Mouse (Mus musculus) lung, postnatal 0 days (tissue): ENCODE results near the gene Tent5b. TPM values are rescaled to one million over a fixed set of nuclear protein-coding genes. Genes with fewer than 3 reads are reported as not detected.

Source experiments
- ATAC-seq: fragments of 200-750 bp; cut with Nextera tagmentation; 2 replicates; pipeline ENCODE4 v1.8.0; 2017; ENCODE audit warnings: moderate library complexity
- DNase-seq: peaks from one replicate; pipeline ENCODE4 v3.0.0-alpha.2; 2016; ENCODE audit warnings: low spot score
- H3K27ac ChIP-seq: fragments of 300-500 bp; sonication (generic); 2 replicates; pipeline ENCODE4 v1.5.1; 2014; ENCODE audit warnings: antibody characterized with exemption, mild to moderate bottlenecking, low read length, mixed read lengths
- H3K27me3 ChIP-seq: fragments of 300-500 bp; sonication (generic); replicated peaks from 2 replicates; pipeline ENCODE4 v1.6.1; 2014; ENCODE audit warnings: low read length, mixed read lengths; ENCODE audit not compliant: insufficient read depth
- H3K36me3 ChIP-seq: fragments of 300-500 bp; sonication (generic); 2 replicates; pipeline ENCODE4 v1.6.1; 2014; ENCODE audit warnings: low read length, mixed read lengths; ENCODE audit not compliant: insufficient read depth
- H3K4me1 ChIP-seq: fragments of 300-500 bp; sonication (generic); 2 replicates; pipeline ENCODE4 v1.6.1; 2014; ENCODE audit warnings: antibody characterized with exemption, low read depth, low read length, mixed read lengths; ENCODE audit not compliant: insufficient read depth
- H3K4me2 ChIP-seq: fragments of 300-500 bp; sonication (generic); replicated peaks from 2 replicates; pipeline ENCODE4 v1.6.1; 2014; ENCODE audit warnings: low read depth, mild to moderate bottlenecking, low read length, moderate library complexity, mixed read lengths
- H3K4me3 ChIP-seq: fragments of 300-500 bp; sonication (generic); 2 replicates; pipeline ENCODE4 v1.5.1; 2014; ENCODE audit warnings: low read depth, low read length
- H3K9ac ChIP-seq: fragments of 300-500 bp; sonication (generic); replicated peaks from 2 replicates; pipeline ENCODE4 v1.6.1; 2014; ENCODE audit warnings: low read depth, mild to moderate bottlenecking
- H3K9me3 ChIP-seq: fragments of 300-500 bp; sonication (generic); 2 replicates; pipeline ENCODE4 v1.6.1; 2016; ENCODE audit warnings: low read length, mixed read lengths
- CTCF ChIP-seq: IDR thresholded peaks from 2 replicates; pipeline ENCODE4 v1.5.1; 2016; ENCODE audit warnings: antibody characterized with exemption, mild to moderate bottlenecking
- EP300 ChIP-seq: IDR thresholded peaks from 2 replicates; pipeline ENCODE4 v1.6.1; 2016; ENCODE audit warnings: antibody characterized with exemption, mild to moderate bottlenecking, control low read depth
- WGBS: fragments of 180-500 bp; shearing (Covaris S2); extraction: QIAGEN DNeasy Blood & Tissue Kit; methylation state at CpG from one replicate; pipeline ENCODE4 v1.1.7; 2014; 5-methylcytosine and 5-hydroxymethylcytosine counted together
- polyA plus RNA-seq: library from polyadenylated mRNA; unstranded; fragments of >200 nt; fragmentation: Nextera tagmentation; extraction: Ambion mirVana; gene quantifications from 2 replicates; pipeline ENCODE4 v1.2.1, GENCODE M21; 2015

The Tent5b gene
- polyA plus RNA-seq, 1 experiment from 2014 or later: 19.1 TPM

- no peaks in the 10 kb centered on the region for H3K36me3 ChIP-seq
- H3K4me3 ChIP-seq: no peak overlapping the region
- H3K9ac ChIP-seq: no peak overlapping the region
- ATAC-seq (no peak), DNase-seq (no peak)
- peaks cover 45% of the 10 kb centered on the region for H3K27me3 ChIP-seq
- peaks cover 17% of the 10 kb centered on the region for H3K4me1 ChIP-seq
- no peak overlapping the region for H3K4me2 ChIP-seq
- 32% methylated on average over 7 of the region's 7 CpGs for WGBS
- no peaks in the 10 kb centered on the region for H3K9me3 ChIP-seq
- TF ChIP-seq CTCF (no peak; the same call in 1 of the 2 replicates), EP300 (no peak)
- H3K27ac ChIP-seq: no peak overlapping the region
Observed at GRCm38 (mm10) chr4:133495711-133496110, 15.8 kb downstream of the Tent5b start.

DNA sequence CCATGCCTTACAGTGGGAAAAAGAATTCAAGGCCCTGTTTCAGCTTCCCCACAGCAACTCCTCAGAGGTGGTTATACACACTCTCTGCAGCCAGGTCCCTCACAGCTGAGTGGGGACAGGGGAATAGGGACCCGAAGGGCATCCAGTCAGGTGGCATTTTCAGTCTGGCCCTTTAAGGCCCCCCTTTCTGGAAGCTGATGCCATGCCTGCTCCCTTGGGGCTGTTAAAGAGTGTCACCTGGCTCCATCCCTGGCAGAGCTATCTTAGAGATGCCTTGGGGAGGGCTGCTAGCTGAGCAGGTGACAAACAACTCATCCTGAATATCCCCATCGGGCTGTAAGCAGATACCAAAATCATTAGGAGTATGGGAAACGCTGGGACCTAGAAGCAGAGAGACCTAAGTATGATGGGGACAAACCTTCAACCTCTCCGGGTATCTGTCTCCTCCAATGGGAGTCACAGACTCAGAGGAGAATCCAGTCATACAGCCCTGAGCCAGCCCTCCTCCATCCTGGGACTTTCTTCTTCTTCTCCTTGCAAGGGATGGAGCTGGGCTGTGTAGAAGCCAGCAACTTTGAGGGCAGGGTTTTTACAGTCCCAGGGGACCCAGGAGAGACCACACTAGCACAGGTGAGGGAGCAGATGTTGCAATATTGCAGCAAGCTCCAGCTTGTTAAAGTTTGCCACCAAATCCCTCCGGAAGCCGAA lies 17.0 kb downstream of the Tent5b start:
- no peak overlapping the region for H3K4me3 ChIP-seq
- DNase-seq (no peak), ATAC-seq (no peak)
- TF ChIP-seq EP300 (no peak), CTCF (no peak)
- H3K36me3 ChIP-seq: no peaks in the 10 kb centered on the region
- H3K4me1 ChIP-seq: peaks cover 17% of the 10 kb centered on the region
- WGBS: 28% methylated on average over 6 of the region's 6 CpGs
- H3K9me3 ChIP-seq: no peaks in the 10 kb centered on the region
- no peak overlapping the region for H3K9ac ChIP-seq
- H3K27me3 ChIP-seq: peaks cover 53% of the 10 kb centered on the region
- H3K4me2 ChIP-seq: no peak overlapping the region; the same call in 1 of the 2 replicates
- H3K27ac ChIP-seq: no peak overlapping the region

DNA sequence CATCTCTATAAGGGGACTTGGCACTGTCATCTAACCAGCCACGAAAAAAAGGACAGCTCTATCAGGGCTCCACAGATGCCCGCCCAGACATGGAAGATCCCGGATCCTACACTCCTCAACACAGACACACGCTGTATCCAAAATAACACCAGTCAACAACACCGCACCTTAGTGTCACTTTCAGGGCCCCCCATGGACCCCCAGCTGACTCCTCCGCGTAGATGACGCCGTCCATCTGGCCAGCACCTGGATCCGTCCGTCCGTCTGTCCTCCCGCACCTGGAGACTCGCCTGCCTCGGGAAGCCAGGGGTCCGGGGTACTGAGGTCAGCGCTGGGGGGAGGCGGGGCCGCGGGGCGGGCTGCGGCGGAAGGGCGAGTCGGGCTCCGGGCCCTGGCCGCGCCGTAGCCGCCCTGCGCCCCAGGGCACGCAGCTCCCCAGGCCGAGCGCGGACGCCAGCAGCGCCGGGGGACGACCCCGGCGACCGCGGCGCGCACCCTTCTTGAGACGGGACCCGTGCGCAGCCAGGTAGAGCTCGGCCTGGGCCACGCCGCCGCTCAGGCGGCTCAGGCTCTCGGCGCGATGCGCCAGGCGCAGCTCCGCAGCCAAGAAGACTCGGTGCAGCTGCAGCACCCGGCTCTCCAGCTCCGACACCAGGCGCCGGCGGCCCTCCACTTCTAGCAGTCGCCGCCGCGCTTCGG lies 17.7 kb downstream of the Tent5b start:
- Histone ChIP-seq H3K9me3 (no peaks in the 10 kb centered on the region), H3K4me2 (peak overlapping the region; percentile 94), H3K9ac (no peak overlapping the region), H3K36me3 (no peaks in the 10 kb centered on the region), H3K4me1 (peaks cover 17% of the 10 kb centered on the region), H3K27ac (no peak overlapping the region), H3K4me3 (peak overlapping the region; percentile 43), H3K27me3 (peaks cover 53% of the 10 kb centered on the region)
- TF ChIP-seq EP300: no peak
- TF ChIP-seq CTCF: no peak
- ATAC-seq (peak; percentile 22), DNase-seq (no peak)
- WGBS: 2% methylated on average over 47 of the region's 70 CpGs

GRCm38 (mm10) chr4:133498160-133498724 lies 18.3 kb downstream of the Tent5b start, which contains the start of gene Trnp1:
TSS of gene Trnp1 (minus strand) at chr4:133498550.
- 1% methylated on average over 33 of the region's 53 CpGs for WGBS
- Histone ChIP-seq H3K27ac (no peak within 1 kb of the TSS), H3K4me2 (peak within 1 kb of the TSS; percentile 94), H3K9ac (no peak within 1 kb of the TSS), H3K4me3 (peak within 1 kb of the TSS; percentile 43), H3K9me3 (no peaks in the 10 kb centered on the region), H3K4me1 (peaks cover 17% of the 10 kb centered on the region), H3K36me3 (no peaks in the 10 kb centered on the region), H3K27me3 (peaks cover 53% of the 10 kb centered on the region)
- peak; percentile 85 for ATAC-seq
- TF ChIP-seq EP300: no peak
- no peak for TF ChIP-seq CTCF
- DNase-seq: peak; percentile 90

DNA sequence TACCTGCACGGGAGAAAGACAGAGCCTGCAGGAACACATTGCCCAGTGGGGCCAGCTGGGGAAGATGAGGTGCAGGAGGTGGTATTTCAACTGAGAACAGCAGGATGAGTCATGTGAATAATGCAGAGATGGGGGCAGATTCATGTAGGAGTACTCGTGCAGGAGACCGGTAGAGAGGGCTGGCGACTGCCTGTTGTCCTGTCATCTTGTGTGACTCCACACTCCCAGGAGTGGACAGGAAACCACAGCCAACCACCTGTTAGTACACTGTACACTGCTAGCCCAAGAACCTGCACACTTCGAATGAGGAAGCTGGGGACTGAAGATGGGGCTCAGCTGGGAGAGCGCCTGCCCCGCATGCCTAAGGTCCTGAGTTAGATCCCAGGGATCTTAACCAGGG lies 21.6 kb downstream of the Tent5b start:
- 55% methylated on average over 7 of the region's 7 CpGs for WGBS
- H3K4me3 ChIP-seq: no peak overlapping the region
- DNase-seq (no peak), ATAC-seq (no peak)
- H3K4me1 ChIP-seq: peaks cover 14% of the 10 kb centered on the region
- no peak overlapping the region for H3K4me2 ChIP-seq
- no peaks in the 10 kb centered on the region for H3K9me3 ChIP-seq
- no peaks in the 10 kb centered on the region for H3K36me3 ChIP-seq
- no peak overlapping the region for H3K9ac ChIP-seq
- H3K27ac ChIP-seq: no peak overlapping the region
- peaks cover 49% of the 10 kb centered on the region for H3K27me3 ChIP-seq
- TF ChIP-seq CTCF (no peak), EP300 (no peak)

GRCm38 (mm10) chr4:133504300-133504699 lies 24.4 kb downstream of the Tent5b start:
- 35% methylated on average over 5 of the region's 5 CpGs for WGBS
- no peak for DNase-seq
- no peaks in the 10 kb centered on the region for H3K4me1 ChIP-seq
- no peaks in the 10 kb centered on the region for H3K36me3 ChIP-seq
- no peaks in the 10 kb centered on the region for H3K9me3 ChIP-seq
- no peak overlapping the region for H3K9ac ChIP-seq
- no peak overlapping the region for H3K4me3 ChIP-seq
- TF ChIP-seq CTCF: no peak
- no peak for TF ChIP-seq EP300
- H3K27ac ChIP-seq: no peak overlapping the region
- ATAC-seq: no peak
- H3K27me3 ChIP-seq: peaks cover 22% of the 10 kb centered on the region; the same call in 1 of the 2 replicates
- no peak overlapping the region for H3K4me2 ChIP-seq
